Mouse (Mus musculus): ENCODE measurements around the gene 6430531B16Rik. TPM values are rescaled to one million over a fixed set of nuclear protein-coding genes. Genes with fewer than 3 reads are reported as not detected.

Gene 6430531B16Rik
- polyA plus RNA-seq, 1 experiment from 2014 or later: 0.66 TPM

DNA sequence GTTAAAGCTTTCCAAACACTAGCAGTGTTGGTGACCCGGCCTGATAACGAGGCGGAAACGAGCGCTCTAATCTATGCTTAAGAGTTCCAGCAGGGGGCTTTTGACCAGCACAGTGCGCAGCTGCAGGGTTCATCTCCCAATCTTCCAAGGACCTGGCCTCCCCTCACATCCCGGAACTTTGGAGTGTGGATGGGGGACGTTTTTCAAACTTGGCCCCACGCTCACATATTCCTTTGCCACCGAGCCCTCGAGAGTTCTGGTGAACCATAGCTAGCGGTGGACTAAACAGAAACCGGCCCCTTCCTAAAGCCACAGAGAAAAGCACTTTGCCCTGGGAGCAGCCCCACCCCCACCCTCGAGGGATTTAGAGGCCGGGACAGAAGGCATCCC is 28.7 kb downstream of the 6430531B16Rik start:
- under 1% methylated on average over 15 of the region's 15 CpGs for WGBS
- no peaks in the 10 kb centered on the region for H3K36me3 ChIP-seq (ENCODE audit: control insufficient read depth, insufficient read depth)
- peak overlapping the region; percentile 68 for H3K9ac ChIP-seq (ENCODE audit: low read length)
- peak overlapping the region; percentile 76 for H3K4me3 ChIP-seq (ENCODE audit: low read length)
- H3K27me3 ChIP-seq (ENCODE audit: control insufficient read depth, insufficient read depth, low read length): peaks cover 31% of the 10 kb centered on the region
- peak; percentile 83 for ATAC-seq (replicated peaks; ENCODE audit: extremely low read depth, insufficient read depth, low FRiP score)
- peak overlapping the region; percentile 97 for H3K4me2 ChIP-seq (ENCODE audit: low read depth, low read length)
- H3K4me1 ChIP-seq (ENCODE audit: control insufficient read depth, insufficient read depth, low read length): peaks cover 3% of the 10 kb centered on the region
- peak overlapping the region; percentile 51; the same call in 1 of the 2 replicates for H3K27ac ChIP-seq (ENCODE audit: low read length)
- no peaks in the 10 kb centered on the region for H3K9me3 ChIP-seq (replicated peaks; ENCODE audit: control insufficient read depth, low read length)

DNA sequence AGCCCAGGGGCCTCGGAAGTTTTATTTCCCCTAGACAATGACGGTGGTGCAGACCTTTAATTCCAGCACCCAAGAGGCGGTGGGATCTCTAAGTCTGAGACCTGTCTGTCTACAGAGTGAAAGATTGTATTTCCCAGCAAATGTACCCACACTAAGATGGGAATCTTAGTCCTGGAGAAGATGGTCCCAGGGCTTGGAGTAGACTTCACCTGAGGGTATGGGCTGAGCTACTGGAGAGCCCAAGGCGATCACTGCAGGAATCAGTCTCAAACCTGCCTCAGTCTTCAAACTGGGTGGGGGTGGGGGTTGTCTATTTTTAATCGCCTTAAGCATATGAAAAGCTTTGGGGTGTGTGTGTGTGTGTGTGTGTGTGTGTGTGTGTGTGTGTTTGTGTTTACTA is 32.5 kb downstream of the 6430531B16Rik start:
- H3K27ac ChIP-seq (ENCODE audit: low read length): no peak overlapping the region
- no peak overlapping the region for H3K4me3 ChIP-seq (ENCODE audit: low read length)
- no peak overlapping the region for H3K9ac ChIP-seq (ENCODE audit: low read length)
- 36% methylated on average over 5 of the region's 5 CpGs for WGBS
- no peaks in the 10 kb centered on the region for H3K36me3 ChIP-seq (ENCODE audit: control insufficient read depth, insufficient read depth)
- peaks cover 69% of the 10 kb centered on the region for H3K27me3 ChIP-seq (ENCODE audit: control insufficient read depth, insufficient read depth, low read length)
- no peak overlapping the region for H3K4me2 ChIP-seq (ENCODE audit: low read depth, low read length)
- peaks cover 9% of the 10 kb centered on the region for H3K4me1 ChIP-seq (ENCODE audit: control insufficient read depth, insufficient read depth, low read length)
- no peaks in the 10 kb centered on the region for H3K9me3 ChIP-seq (replicated peaks; ENCODE audit: control insufficient read depth, low read length)
- no peak for ATAC-seq (replicated peaks; ENCODE audit: extremely low read depth, insufficient read depth, low FRiP score)

- ATAC-seq (replicated peaks; ENCODE audit: extremely low read depth, insufficient read depth, low FRiP score): no peak
- Histone ChIP-seq H3K9ac (ENCODE audit: low read length) (no peak overlapping the region), H3K4me3 (ENCODE audit: low read length) (no peak overlapping the region), H3K36me3 (ENCODE audit: control insufficient read depth, insufficient read depth) (no peaks in the 10 kb centered on the region), H3K4me1 (ENCODE audit: control insufficient read depth, insufficient read depth, low read length) (peaks cover 9% of the 10 kb centered on the region; the same call in 1 of the 2 replicates), H3K9me3 (replicated peaks; ENCODE audit: control insufficient read depth, low read length) (no peaks in the 10 kb centered on the region), H3K4me2 (ENCODE audit: low read depth, low read length) (no peak overlapping the region), H3K27me3 (ENCODE audit: control insufficient read depth, insufficient read depth, low read length) (peaks cover 74% of the 10 kb centered on the region), H3K27ac (ENCODE audit: low read length) (no peak overlapping the region)
- 22% methylated on average over 5 of the region's 5 CpGs for WGBS
Observed at GRCm38 (mm10) chr7:139945516-139945915, 33.0 kb downstream of the 6430531B16Rik start.

GRCm38 (mm10) chr7:139944291-139945240 is 34.0 kb downstream of the 6430531B16Rik start:
- H3K9ac ChIP-seq (ENCODE audit: low read length): peak overlapping the region; percentile 43; the same call in 1 of the 2 replicates
- no peaks in the 10 kb centered on the region for H3K36me3 ChIP-seq (ENCODE audit: control insufficient read depth, insufficient read depth)

GRCm38 (mm10) chr7:139943674-139944281 is 34.8 kb downstream of the 6430531B16Rik start, which contains the start of gene Utf1:
Gene Utf1 (plus strand): TSS chr7:139943789.
- Histone ChIP-seq H3K4me1 (ENCODE audit: control insufficient read depth, insufficient read depth, low read length) (0 out of 2 replicates have a peak, but pooled peaks cover 9% of the 10 kb centered on the region), H3K9ac (ENCODE audit: low read length) (peak within 1 kb of the TSS; percentile 43; the same call in 1 of the 2 replicates), H3K27ac (ENCODE audit: low read length) (no peak within 1 kb of the TSS), H3K9me3 (replicated peaks; ENCODE audit: control insufficient read depth, low read length) (no peaks in the 10 kb centered on the region), H3K4me2 (ENCODE audit: low read depth, low read length) (peak within 1 kb of the TSS; percentile 69), H3K4me3 (ENCODE audit: low read length) (peak within 1 kb of the TSS; percentile 50), H3K36me3 (ENCODE audit: control insufficient read depth, insufficient read depth) (no peaks in the 10 kb centered on the region), H3K27me3 (ENCODE audit: control insufficient read depth, insufficient read depth, low read length) (peaks cover 79% of the 10 kb centered on the region)
- WGBS: 2% methylated on average over 58 of the region's 59 CpGs
- 0 out of 2 replicates have a peak, but pooled peaks have one; percentile 45 for ATAC-seq (replicated peaks; ENCODE audit: extremely low read depth, insufficient read depth, low FRiP score)

More at GRCm38 (mm10) chr7:139944291-139945240, 34.0 kb downstream of the 6430531B16Rik start:
- H3K27ac ChIP-seq (ENCODE audit: low read length): no peak overlapping the region
- peaks cover 77% of the 10 kb centered on the region for H3K27me3 ChIP-seq (ENCODE audit: control insufficient read depth, insufficient read depth, low read length)
- H3K4me2 ChIP-seq (ENCODE audit: low read depth, low read length): peak overlapping the region; percentile 69
- H3K4me3 ChIP-seq (ENCODE audit: low read length): peak overlapping the region; percentile 50
- H3K4me1 ChIP-seq (ENCODE audit: control insufficient read depth, insufficient read depth, low read length): peaks cover 9% of the 10 kb centered on the region; the same call in 1 of the 2 replicates
- no peak for ATAC-seq (replicated peaks; ENCODE audit: extremely low read depth, insufficient read depth, low FRiP score)
- no peaks in the 10 kb centered on the region for H3K9me3 ChIP-seq (replicated peaks; ENCODE audit: control insufficient read depth, low read length)
- WGBS: 3% methylated on average over 68 of the region's 68 CpGs

DNA sequence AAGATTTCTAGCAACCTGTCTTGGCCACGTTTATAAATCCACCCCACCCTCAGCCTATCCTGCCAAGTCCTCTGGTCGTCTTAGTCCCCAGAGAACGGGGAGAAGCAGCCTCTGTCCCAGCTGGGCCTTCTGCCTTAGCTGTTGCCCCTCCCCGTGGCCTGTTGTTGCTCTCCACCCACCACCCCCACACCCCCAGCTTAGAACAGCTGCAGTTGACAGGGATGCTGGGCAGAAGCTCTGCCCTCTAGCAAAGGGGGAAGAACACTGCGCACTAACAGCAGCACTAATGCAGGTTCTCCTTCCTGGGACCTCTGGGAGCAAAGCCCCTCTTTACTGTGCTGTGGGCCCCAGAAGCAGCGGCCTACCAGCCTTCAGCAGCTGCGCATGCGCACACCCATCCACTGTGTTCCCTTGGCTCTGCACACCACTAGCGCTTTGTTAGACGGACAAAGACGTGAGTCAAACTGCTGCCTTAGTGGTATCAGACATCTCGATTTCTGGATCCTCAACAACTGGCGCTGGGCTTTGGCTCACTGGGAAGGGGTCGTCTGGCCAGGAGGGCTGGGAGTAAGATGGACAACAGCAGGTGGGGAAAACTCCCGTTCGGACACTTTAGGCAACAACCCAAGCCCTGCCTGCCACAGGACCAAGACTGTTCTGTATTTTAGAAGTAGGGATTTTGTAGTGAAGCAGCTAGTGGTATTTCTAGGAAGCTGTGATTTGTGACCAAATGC is 37.9 kb downstream of the 6430531B16Rik start:
- Histone ChIP-seq H3K36me3 (ENCODE audit: control insufficient read depth, insufficient read depth) (no peaks in the 10 kb centered on the region), H3K9ac (ENCODE audit: low read length) (no peak overlapping the region), H3K4me2 (ENCODE audit: low read depth, low read length) (no peak overlapping the region), H3K27ac (ENCODE audit: low read length) (no peak overlapping the region), H3K4me3 (ENCODE audit: low read length) (no peak overlapping the region), H3K27me3 (ENCODE audit: control insufficient read depth, insufficient read depth, low read length) (peaks cover 55% of the 10 kb centered on the region), H3K4me1 (ENCODE audit: control insufficient read depth, insufficient read depth, low read length) (0 out of 2 replicates have a peak, but pooled peaks cover 9% of the 10 kb centered on the region), H3K9me3 (replicated peaks; ENCODE audit: control insufficient read depth, low read length) (no peaks in the 10 kb centered on the region)
- 54% methylated on average over 16 of the region's 16 CpGs for WGBS
- ATAC-seq (replicated peaks; ENCODE audit: extremely low read depth, insufficient read depth, low FRiP score): no peak

GRCm38 (mm10) chr7:139937810-139938209 is 40.7 kb downstream of the 6430531B16Rik start:
- WGBS: 49% methylated on average over 5 of the region's 5 CpGs
- no peak overlapping the region for H3K4me3 ChIP-seq (ENCODE audit: low read length)
- H3K27me3 ChIP-seq (ENCODE audit: control insufficient read depth, insufficient read depth, low read length): peaks cover 28% of the 10 kb centered on the region
- no peaks in the 10 kb centered on the region for H3K36me3 ChIP-seq (ENCODE audit: control insufficient read depth, insufficient read depth)
- H3K9ac ChIP-seq (ENCODE audit: low read length): no peak overlapping the region
- ATAC-seq (replicated peaks; ENCODE audit: extremely low read depth, insufficient read depth, low FRiP score): no peak
- no peaks in the 10 kb centered on the region for H3K9me3 ChIP-seq (replicated peaks; ENCODE audit: control insufficient read depth, low read length)
- H3K4me2 ChIP-seq (ENCODE audit: low read depth, low read length): no peak overlapping the region
- H3K27ac ChIP-seq (ENCODE audit: low read length): no peak overlapping the region
- H3K4me1 ChIP-seq (ENCODE audit: control insufficient read depth, insufficient read depth, low read length): no peaks in the 10 kb centered on the region

- ATAC-seq (replicated peaks; ENCODE audit: extremely low read depth, insufficient read depth, low FRiP score): no peak
- Histone ChIP-seq H3K9ac (ENCODE audit: low read length) (no peak overlapping the region), H3K4me2 (ENCODE audit: low read depth, low read length) (no peak overlapping the region), H3K9me3 (replicated peaks; ENCODE audit: control insufficient read depth, low read length) (no peaks in the 10 kb centered on the region), H3K4me3 (ENCODE audit: low read length) (no peak overlapping the region), H3K36me3 (ENCODE audit: control insufficient read depth, insufficient read depth) (no peaks in the 10 kb centered on the region), H3K4me1 (ENCODE audit: control insufficient read depth, insufficient read depth, low read length) (no peaks in the 10 kb centered on the region), H3K27ac (ENCODE audit: low read length) (no peak overlapping the region), H3K27me3 (ENCODE audit: control insufficient read depth, insufficient read depth, low read length) (peaks cover 21% of the 10 kb centered on the region)
- WGBS: 73% methylated on average over 3 of the region's 3 CpGs
Observed at GRCm38 (mm10) chr7:139937138-139937537, 41.4 kb downstream of the 6430531B16Rik start.

All from heart, embryonic 16.5 days (tissue).